Mouse (Mus musculus) stomach, embryonic 14.5 days (tissue): ENCODE data around the gene Cebpa. TPM values are rescaled to one million over a fixed set of nuclear protein-coding genes. Genes with fewer than 3 reads are reported as not detected.

Source experiments
- ATAC-seq: fragments of 200-750 bp; cut with Nextera tagmentation; 2 replicates; pipeline ENCODE4 v1.8.0; 2017; ENCODE audit warnings: low read depth, moderate TSS enrichment; ENCODE audit not compliant: insufficient number of reproducible peaks, insufficient read depth, low FRiP score
- H3K27ac ChIP-seq: fragments of 300-500 bp; sonication (generic); 2 replicates; pipeline ENCODE4 v1.5.1; 2014; ENCODE audit warnings: mild to moderate bottlenecking, low read length, moderate library complexity, mixed read lengths
- H3K27me3 ChIP-seq: fragments of 300-500 bp; sonication (generic); 2 replicates; pipeline ENCODE4 v1.6.1; 2014; ENCODE audit warnings: low read length, control low read depth, mixed read lengths; ENCODE audit not compliant: control insufficient read depth, insufficient read depth
- H3K36me3 ChIP-seq: fragments of 300-500 bp; sonication (generic); 2 replicates; pipeline ENCODE4 v1.6.1; 2014; ENCODE audit warnings: mild to moderate bottlenecking, control low read depth, low read length, moderate library complexity, mixed read lengths; ENCODE audit not compliant: control insufficient read depth, insufficient read depth
- H3K4me1 ChIP-seq: fragments of 300-500 bp; sonication (generic); 2 replicates; pipeline ENCODE4 v1.6.1; 2014; ENCODE audit warnings: low read length, control low read depth, mixed read lengths; ENCODE audit not compliant: control insufficient read depth, insufficient read depth
- H3K4me2 ChIP-seq: fragments of 300-500 bp; sonication (generic); replicated peaks from 2 replicates; pipeline ENCODE4 v1.6.1; 2014; ENCODE audit warnings: low read depth, low read length, control low read depth
- H3K4me3 ChIP-seq: fragments of 300-500 bp; sonication (generic); 2 replicates; pipeline ENCODE4 v1.5.1; 2014; ENCODE audit warnings: low read depth, low read length, control low read depth
- H3K9ac ChIP-seq: fragments of 300-500 bp; sonication (generic); replicated peaks from 2 replicates; pipeline ENCODE4 v1.6.1; 2014; ENCODE audit warnings: low read depth, mild to moderate bottlenecking, control low read depth, low read length, moderate library complexity, mixed read lengths
- H3K9me3 ChIP-seq: fragments of 300-500 bp; sonication (generic); 2 replicates; pipeline ENCODE4 v1.6.1; 2016; ENCODE audit warnings: low read depth, low read length, control low read depth; ENCODE audit not compliant: control insufficient read depth
- WGBS: fragments of 180-500 bp; shearing (Covaris S2); extraction: QIAGEN DNeasy Blood & Tissue Kit; methylation state at CpG from one replicate; pipeline ENCODE4 v1.1.7; 2014; 5-methylcytosine and 5-hydroxymethylcytosine counted together
- polyA plus RNA-seq: library from polyadenylated mRNA; unstranded; fragments of >200 nt; fragmentation: Nextera tagmentation; extraction: Ambion mirVana; gene quantifications from 2 replicates; pipeline ENCODE4 v1.2.1, GENCODE M21; 2014

The Cebpa gene
- polyA plus RNA-seq, 1 experiment from 2014 or later = 3.7 TPM

- Histone ChIP-seq H3K4me3 (no peak overlapping the region), H3K4me2 (no peak overlapping the region), H3K4me1 (peaks cover 8% of the 10 kb centered on the region; the same call in 1 of the 2 replicates), H3K36me3 (no peaks in the 10 kb centered on the region), H3K9ac (no peak overlapping the region), H3K9me3 (no peaks in the 10 kb centered on the region), H3K27me3 (peaks cover 18% of the 10 kb centered on the region), H3K27ac (peak overlapping the region; percentile 52; the same call in 1 of the 2 replicates)
- no peak for ATAC-seq
- 60% methylated on average over 10 of the region's 10 CpGs for WGBS
Observed at GRCm38 (mm10) chr7:35122401-35123320, 3.6 kb downstream of the Cebpa start.

GRCm38 (mm10) chr7:35123431-35123953, 4.4 kb downstream of the Cebpa start:
- 27% methylated on average over 10 of the region's 10 CpGs for WGBS
- no peak overlapping the region for H3K9ac ChIP-seq
- no peaks in the 10 kb centered on the region for H3K9me3 ChIP-seq
- peak overlapping the region; percentile 33; the same call in 1 of the 2 replicates for H3K27ac ChIP-seq
- no peaks in the 10 kb centered on the region for H3K36me3 ChIP-seq
- H3K4me2 ChIP-seq = no peak overlapping the region
- peaks cover 18% of the 10 kb centered on the region for H3K27me3 ChIP-seq
- H3K4me3 ChIP-seq = no peak overlapping the region
- ATAC-seq = no peak
- H3K4me1 ChIP-seq = peaks cover 8% of the 10 kb centered on the region; the same call in 1 of the 2 replicates

- 66% methylated on average over 5 of the region's 5 CpGs for WGBS
- Histone ChIP-seq H3K4me1 (peaks cover 8% of the 10 kb centered on the region; the same call in 1 of the 2 replicates), H3K9me3 (no peaks in the 10 kb centered on the region), H3K36me3 (no peaks in the 10 kb centered on the region), H3K27ac (no peak overlapping the region), H3K4me2 (no peak overlapping the region), H3K4me3 (no peak overlapping the region), H3K9ac (no peak overlapping the region), H3K27me3 (peaks cover 18% of the 10 kb centered on the region)
- no peak for ATAC-seq
Observed at GRCm38 (mm10) chr7:35124216-35124615, 5.1 kb downstream of the Cebpa start.

- no peak overlapping the region for H3K4me3 ChIP-seq
- peaks cover 15% of the 10 kb centered on the region for H3K27me3 ChIP-seq
- no peak overlapping the region for H3K9ac ChIP-seq
- no peak overlapping the region for H3K27ac ChIP-seq
- H3K4me1 ChIP-seq = peaks cover 6% of the 10 kb centered on the region; the same call in 1 of the 2 replicates
- no peaks in the 10 kb centered on the region for H3K36me3 ChIP-seq
- WGBS = 54% methylated on average over 6 of the region's 6 CpGs
- no peak overlapping the region for H3K4me2 ChIP-seq
- ATAC-seq = no peak
- H3K9me3 ChIP-seq = no peaks in the 10 kb centered on the region
Observed at GRCm38 (mm10) chr7:35124745-35125144, 5.7 kb downstream of the Cebpa start.

- H3K4me1 ChIP-seq = peaks cover under 1% of the 10 kb centered on the region; the same call in 1 of the 2 replicates
- no peak overlapping the region for H3K27ac ChIP-seq
- H3K27me3 ChIP-seq = peaks cover 8% of the 10 kb centered on the region
- H3K9ac ChIP-seq = no peak overlapping the region
- H3K36me3 ChIP-seq = no peaks in the 10 kb centered on the region
- H3K4me2 ChIP-seq = no peak overlapping the region
- H3K9me3 ChIP-seq = no peaks in the 10 kb centered on the region
- H3K4me3 ChIP-seq = no peak overlapping the region
- 89% methylated on average over 5 of the region's 5 CpGs for WGBS
- no peak for ATAC-seq
Observed at GRCm38 (mm10) chr7:35125971-35126370, 6.9 kb downstream of the Cebpa start.

- Histone ChIP-seq H3K27me3 (0 out of 2 replicates have a peak, but pooled peaks cover 3% of the 10 kb centered on the region), H3K9me3 (no peaks in the 10 kb centered on the region), H3K4me1 (no peaks in the 10 kb centered on the region; the same call in 1 of the 2 replicates), H3K27ac (no peak overlapping the region), H3K9ac (no peak overlapping the region), H3K36me3 (no peaks in the 10 kb centered on the region), H3K4me2 (no peak overlapping the region), H3K4me3 (no peak overlapping the region)
- WGBS = 33% methylated on average over 10 of the region's 10 CpGs
- no peak for ATAC-seq
Observed at GRCm38 (mm10) chr7:35127001-35127400, 7.9 kb downstream of the Cebpa start.

- H3K36me3 ChIP-seq = no peaks in the 10 kb centered on the region
- no peak overlapping the region for H3K27ac ChIP-seq
- WGBS = 33% methylated on average over 6 of the region's 6 CpGs
- ATAC-seq = no peak
- H3K4me3 ChIP-seq = no peak overlapping the region
- H3K4me2 ChIP-seq = no peak overlapping the region
- no peaks in the 10 kb centered on the region for H3K27me3 ChIP-seq
- no peaks in the 10 kb centered on the region for H3K9me3 ChIP-seq
- no peaks in the 10 kb centered on the region; the same call in 1 of the 2 replicates for H3K4me1 ChIP-seq
- H3K9ac ChIP-seq = no peak overlapping the region
Observed at GRCm38 (mm10) chr7:35127721-35128120, 8.6 kb downstream of the Cebpa start.

- ATAC-seq = no peak; the same call in 1 of the 2 replicates
- H3K4me1 ChIP-seq = no peaks in the 10 kb centered on the region; the same call in 1 of the 2 replicates
- H3K27me3 ChIP-seq = no peaks in the 10 kb centered on the region
- no peak overlapping the region for H3K9ac ChIP-seq
- H3K4me2 ChIP-seq = no peak overlapping the region
- no peak overlapping the region for H3K4me3 ChIP-seq
- H3K36me3 ChIP-seq = no peaks in the 10 kb centered on the region
- 43% methylated on average over 17 of the region's 17 CpGs for WGBS
- no peaks in the 10 kb centered on the region for H3K9me3 ChIP-seq
- H3K27ac ChIP-seq = no peak overlapping the region
Observed at GRCm38 (mm10) chr7:35128677-35129567, 9.8 kb downstream of the Cebpa start.
